Mouse (Mus musculus) adrenal gland, postnatal 10 days (tissue): ENCODE data around the gene Olfr164. TPM values are rescaled to one million over a fixed set of nuclear protein-coding genes. Genes with fewer than 3 reads are reported as not detected.

Experiments
- DNase-seq: peaks from one replicate; pipeline ENCODE4 v3.0.0; 2021; ENCODE audit warnings: mixed read lengths
- long read RNA-seq, 2 experiments: library from polyadenylated mRNA; stranded (forward); transcript quantifications; one replicate each; pipeline ENCODE4 v2.0.0; 2021
- microRNA-seq: library from miRNA; unstranded; fragments of <30 nt; microRNA quantifications from one replicate; pipeline ENCODE4 v1.2.0, GENCODE M21; 2021
- total RNA-seq, 2 experiments: library from RNA; stranded (reverse); gene quantifications; 2 replicates each; pipeline ENCODE4 v1.2.3; 2021

Gene Olfr164
- not detected for total RNA-seq
- long read RNA-seq, experiment 1, result 0 reads
- long read RNA-seq, experiment 2, result 0 reads

DNA sequence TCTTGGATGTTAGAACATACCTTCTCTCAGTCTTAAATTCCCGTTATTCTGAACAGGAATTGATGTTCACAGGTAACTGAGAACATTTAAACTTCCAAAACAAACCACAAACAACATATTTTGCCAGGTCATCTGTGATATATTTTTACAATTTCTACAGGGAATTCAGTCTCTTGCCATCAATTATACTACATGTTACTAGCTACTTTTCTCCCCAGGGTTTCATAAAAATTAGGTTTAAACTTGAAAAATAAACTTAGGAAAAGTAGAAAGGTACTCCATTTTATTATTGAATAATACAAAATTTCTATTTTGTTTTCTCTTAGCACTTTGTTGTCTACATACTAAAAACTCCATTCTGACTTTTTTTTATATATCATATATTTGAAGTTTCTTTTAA, at the start of gene Olfr164:
Gene Olfr164 (minus strand): TSS at position 101 of the 400 bp plus-strand sequence.
- DNase-seq, result no peak

DNA sequence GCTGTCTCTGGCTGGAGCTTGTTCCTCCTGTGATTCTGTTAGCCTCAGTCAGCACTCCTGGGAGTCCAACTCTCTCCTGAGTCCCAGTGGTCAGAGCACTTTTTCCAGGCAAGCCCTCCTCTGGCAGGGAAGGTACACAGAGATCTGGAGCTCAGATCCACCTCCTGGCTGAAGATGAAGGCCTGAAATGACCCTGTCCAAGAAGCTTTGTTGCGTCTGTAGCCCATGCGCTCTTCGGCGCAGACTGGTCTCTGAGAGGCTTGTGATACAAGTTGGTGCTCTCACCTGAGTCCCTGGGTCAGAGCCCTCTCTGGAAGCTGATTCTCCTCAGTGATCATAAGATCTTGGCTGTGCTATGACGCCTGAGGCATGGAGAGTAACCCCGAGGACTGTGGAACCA, 35.2 kb upstream of the Olfr164 start:
- no peak for DNase-seq

DNA sequence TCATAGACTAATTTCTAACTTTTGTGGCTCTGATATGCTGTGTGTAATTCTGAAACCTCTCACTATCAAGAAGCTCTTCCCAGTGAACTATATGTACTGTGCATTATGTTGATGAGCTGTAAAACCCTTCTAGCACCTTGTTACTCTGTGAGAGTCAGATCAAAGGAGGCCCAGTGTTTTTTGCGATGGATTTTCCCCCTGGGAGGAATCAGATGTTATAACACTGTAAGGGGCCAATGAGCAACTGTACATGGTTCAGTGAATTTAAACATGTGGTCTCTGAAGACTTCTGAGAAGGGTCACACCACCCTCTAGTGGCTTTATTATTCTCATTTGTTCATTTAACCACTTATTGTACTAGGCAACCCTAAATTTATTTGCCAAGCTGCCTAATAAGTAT, 50.6 kb downstream of the Olfr164 start:
- DNase-seq, result no peak

DNA sequence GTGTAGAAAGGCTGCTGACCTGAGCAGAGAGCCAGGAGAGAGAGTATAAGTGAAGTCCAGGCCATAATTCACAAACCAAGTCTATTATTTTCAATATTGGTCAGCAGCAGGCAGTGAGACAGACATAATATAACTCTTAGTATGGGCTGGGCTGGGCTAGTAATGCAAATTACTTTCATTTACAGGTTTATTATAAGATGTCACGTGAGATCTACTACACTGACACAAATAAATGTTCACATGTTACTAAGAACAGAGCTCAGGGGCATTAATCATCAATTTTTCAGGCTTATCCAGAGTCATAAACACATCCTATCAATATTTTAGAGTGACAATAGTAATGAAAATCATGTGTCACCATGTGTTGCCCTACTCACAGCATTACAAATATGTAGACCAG, 53.1 kb downstream of the Olfr164 start:
- no peak for DNase-seq

DNA sequence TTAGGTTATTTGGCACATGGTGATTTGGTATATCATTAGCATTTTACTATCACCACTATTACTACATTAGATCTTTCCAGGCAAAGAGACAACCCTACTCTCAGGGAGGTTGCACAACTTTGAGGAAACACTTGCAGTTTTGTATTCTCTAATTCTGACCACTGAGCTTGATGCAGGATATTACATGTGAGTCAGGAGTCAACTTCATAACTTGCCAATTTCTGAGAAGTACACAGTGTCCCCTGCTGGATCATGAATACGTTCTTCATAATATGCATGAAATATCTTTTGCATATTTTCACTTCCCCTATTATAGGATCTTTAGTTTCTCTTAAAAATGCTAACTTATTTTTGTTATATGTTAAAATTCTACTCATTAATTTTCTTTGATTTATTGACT, 68.0 kb downstream of the Olfr164 start:
- DNase-seq, result no peak

DNA sequence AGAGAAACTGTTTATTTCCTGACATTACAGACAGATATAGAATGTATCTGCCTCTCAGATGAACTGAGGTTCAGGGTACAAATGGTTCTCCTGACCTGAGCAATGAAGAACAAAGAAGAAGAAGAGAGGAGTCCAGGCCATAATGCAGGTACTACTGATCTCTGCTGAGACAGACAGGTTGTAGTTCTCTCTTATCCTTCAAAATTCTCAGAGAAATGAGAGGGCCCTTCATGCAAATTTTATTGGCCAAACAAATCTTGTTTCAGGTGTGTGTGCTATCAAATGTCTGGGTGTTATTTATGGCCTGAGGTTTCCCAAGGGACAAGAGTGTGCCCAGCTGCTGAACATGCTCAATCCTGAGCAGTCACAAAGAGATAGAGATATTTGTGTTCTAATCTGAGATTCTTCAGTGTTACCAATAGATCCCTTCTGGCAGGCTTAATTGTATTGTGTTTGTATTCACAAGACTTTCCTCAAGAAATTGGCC, 72.3 kb downstream of the Olfr164 start:
- no peak for DNase-seq

DNA sequence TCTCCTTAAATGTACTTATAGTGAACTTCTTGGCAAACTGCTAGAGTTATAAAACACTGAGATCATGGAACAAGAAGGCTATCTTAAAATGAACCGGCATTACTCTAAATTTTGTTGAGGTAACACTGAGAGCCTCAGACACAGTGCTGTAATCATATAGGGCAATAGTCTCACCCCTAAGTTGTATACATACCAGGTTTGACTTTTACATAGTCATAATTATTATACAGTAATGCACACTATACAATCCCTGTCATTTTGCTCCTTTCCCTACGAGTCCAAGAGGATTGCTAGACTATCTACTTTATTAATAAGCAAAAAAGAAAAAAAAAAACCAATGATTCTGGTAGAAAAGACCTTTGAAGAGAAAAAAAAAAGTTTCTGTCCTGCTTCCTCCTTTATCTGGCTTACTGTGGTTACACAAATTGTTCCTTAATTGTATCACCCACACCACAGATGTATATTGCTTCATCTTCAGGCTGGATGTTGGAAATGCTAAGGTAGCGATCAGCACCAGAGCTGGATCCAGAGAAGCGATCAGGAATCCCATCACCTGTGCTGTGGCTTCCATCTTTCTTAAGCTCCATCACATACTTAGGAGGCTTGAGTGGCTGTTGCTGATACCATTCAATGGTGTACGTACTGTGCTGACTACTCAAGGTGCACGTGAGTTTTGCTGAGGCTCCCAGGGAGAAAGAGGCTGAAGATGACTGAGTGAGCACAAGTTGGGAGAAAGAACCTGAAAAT, 72.9 kb downstream of the Olfr164 start:
- no peak for DNase-seq

DNA sequence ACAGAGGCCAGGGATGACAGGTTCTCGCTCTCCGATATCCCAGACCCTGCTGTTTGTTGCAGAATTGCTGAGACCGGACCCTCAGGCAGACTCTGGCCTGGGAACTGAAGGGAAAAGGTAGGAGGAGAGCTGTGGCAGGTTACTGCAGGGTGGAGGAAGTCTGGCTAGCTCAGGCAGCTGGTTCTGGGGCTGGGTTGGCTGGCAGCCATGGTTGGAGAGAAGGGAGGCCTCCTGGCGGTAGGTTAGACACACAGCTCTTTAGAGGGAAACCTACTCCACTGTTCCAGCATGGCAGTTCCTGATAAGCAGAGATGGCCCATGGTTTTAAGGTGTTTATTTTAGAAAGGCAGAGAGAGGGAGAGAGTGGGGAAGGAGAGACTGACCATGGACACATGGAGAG, 77.1 kb downstream of the Olfr164 start:
- DNase-seq, result no peak

Small RNA genes within 50 kb of the gene (microRNA-seq; reads per million reads assigned to microRNA genes)
- not detected for gene Gm23612

Other genes starting within 250 kb of the Olfr164 start
- gene Olfr165, start 109.1 kb upstream of the Olfr164 start, total RNA-seq, result not detected
- not detected for gene Olfr166, start 169.6 kb upstream of the Olfr164 start, total RNA-seq
- gene Olfr167, start 208.2 kb upstream of the Olfr164 start, total RNA-seq, result not detected
- not detected for gene Olfr168, start 221.5 kb upstream of the Olfr164 start, total RNA-seq